Mouse (Mus musculus) cortical plate, adult 2 months (tissue): ENCODE measurements around the gene Gm960.

Experiments used
- CTCF ChIP-seq: fragments of 200-500 bp; IDR thresholded peaks from 2 replicates; pipeline ENCODE4 v1.5.1; 2011; ENCODE audit warnings: mild to moderate bottlenecking, control low read depth, low read length; ENCODE audit not compliant: insufficient read depth; ENCODE audit errors: extremely low read depth
- POLR2A ChIP-seq: fragments of 200-500 bp; IDR thresholded peaks from 2 replicates; pipeline ENCODE4 v1.6.1; 2011; ENCODE audit warnings: mild to moderate bottlenecking, low read length, control low read depth; ENCODE audit not compliant: insufficient read depth; ENCODE audit errors: extremely low read depth

DNA sequence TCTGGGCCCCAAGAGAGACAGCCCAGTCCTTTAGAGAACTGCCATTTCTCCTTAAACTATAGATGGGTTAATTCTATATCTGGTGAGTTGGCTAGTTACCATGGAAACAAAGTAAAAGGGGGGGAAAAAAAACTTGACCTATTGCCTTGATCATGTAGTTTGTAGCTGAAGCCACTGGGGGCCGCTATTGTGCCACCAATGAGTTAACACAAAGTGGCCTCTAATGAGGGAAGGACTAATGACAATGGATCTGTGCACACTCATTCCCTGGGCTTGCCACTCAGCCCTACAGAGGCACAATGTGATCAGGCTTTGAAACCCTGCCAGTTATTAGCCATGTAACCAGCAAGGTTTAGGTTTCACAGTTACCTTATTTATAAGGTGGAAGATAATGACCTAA lies 69.6 kb downstream of the Gm960 start:
- peak; percentile 90 for TF ChIP-seq CTCF
- TF ChIP-seq POLR2A: no peak
